In the genomic region with DNA sequence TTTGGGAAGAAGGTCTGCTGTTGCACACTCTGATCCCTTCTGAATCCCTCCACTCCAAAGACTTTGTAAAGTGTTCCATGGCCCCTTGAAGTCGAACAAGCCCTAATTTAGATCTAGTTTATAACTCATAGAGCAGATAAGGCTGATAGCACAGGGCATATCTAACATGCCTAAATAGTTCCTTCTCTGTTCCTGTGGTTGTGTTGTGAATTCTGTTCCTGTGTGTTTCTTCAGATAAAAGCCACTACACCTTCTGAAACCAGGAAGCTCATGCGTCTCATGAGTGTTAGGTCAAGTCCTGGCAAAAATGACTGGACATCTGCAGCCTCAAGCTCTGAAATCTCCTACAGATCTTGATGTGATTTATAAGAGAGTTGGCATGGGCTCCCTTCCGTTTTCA, we compare ENCODE assay signal across 26 mouse cellular contexts.
"Had no signal": no experiment of that assay in that cellular context is flagged by ENCODE, and none has a peak within 500 bp of the region (broad histone marks: within the 10 kb centered on the region; RNA-seq: fewer than 3 reads in every experiment).

No protein-coding gene starts in this region.

- H3K4me3 ChIP-seq: embryonic facial prominence, embryonic 10.5 days; embryonic facial prominence, embryonic 12.5 days; embryonic facial prominence, embryonic 13.5 days; embryonic facial prominence, embryonic 15.5 days; erythroblast, embryonic 14.5 days; forebrain, embryonic 10.5 days; forebrain, embryonic 12.5 days; forebrain, embryonic 13.5 days; forebrain, embryonic 15.5 days; gastrocnemius, adult 2 months; heart, adult 2 months had no signal

- DNase-seq: cerebellum, adult 9-10 months; cerebellum, adult 9-11 months; cerebellum, postnatal 14 days; cerebellum, postnatal 25 days; cerebellum, postnatal 36 days; embryo, embryonic 11 days; forebrain, postnatal 0 days; gastrocnemius, adult 2 months; gastrocnemius, postnatal 10 days; gastrocnemius, postnatal 14 days; gastrocnemius, postnatal 25 days; gastrocnemius, postnatal 36 days; heart, adult 11 months; heart, adult 18-20 months; heart, adult 2 months had no signal

- ATAC-seq: forebrain, embryonic 13.5 days; forebrain, embryonic 14.5 days; forebrain, embryonic 15.5 days; forebrain, embryonic 16.5 days; forebrain, postnatal 0 days had no signal

- H3K27me3 ChIP-seq: embryonic facial prominence, embryonic 12.5 days; embryonic facial prominence, embryonic 13.5 days; embryonic facial prominence, embryonic 15.5 days; forebrain, embryonic 12.5 days; forebrain, embryonic 13.5 days; forebrain, embryonic 15.5 days had no signal

- H3K36me3 ChIP-seq: embryonic facial prominence, embryonic 10.5 days; embryonic facial prominence, embryonic 12.5 days; embryonic facial prominence, embryonic 13.5 days; embryonic facial prominence, embryonic 15.5 days; forebrain, embryonic 10.5 days; forebrain, embryonic 12.5 days; forebrain, embryonic 15.5 days had no signal

- H3K4me1 ChIP-seq: embryonic facial prominence, embryonic 10.5 days; embryonic facial prominence, embryonic 12.5 days; embryonic facial prominence, embryonic 13.5 days; embryonic facial prominence, embryonic 15.5 days; forebrain, embryonic 10.5 days; forebrain, embryonic 12.5 days; forebrain, embryonic 13.5 days; forebrain, embryonic 15.5 days had no signal

- H3K27ac ChIP-seq: embryonic facial prominence, embryonic 10.5 days; embryonic facial prominence, embryonic 12.5 days; embryonic facial prominence, embryonic 13.5 days; embryonic facial prominence, embryonic 15.5 days; forebrain, embryonic 10.5 days; forebrain, embryonic 12.5 days; forebrain, embryonic 13.5 days; forebrain, embryonic 15.5 days; gastrocnemius, adult 2 months; heart, adult 2 months had no signal

- H3K9ac ChIP-seq: embryonic facial prominence, embryonic 12.5 days; embryonic facial prominence, embryonic 13.5 days; embryonic facial prominence, embryonic 15.5 days; forebrain, embryonic 12.5 days; forebrain, embryonic 13.5 days; forebrain, embryonic 15.5 days; forebrain, postnatal 0 days had no signal

- H3K4me2 ChIP-seq: embryonic facial prominence, embryonic 12.5 days; embryonic facial prominence, embryonic 13.5 days; embryonic facial prominence, embryonic 15.5 days; forebrain, embryonic 12.5 days; forebrain, embryonic 13.5 days; forebrain, embryonic 15.5 days had no signal

- H3K9me3 ChIP-seq: embryonic facial prominence, embryonic 10.5 days; embryonic facial prominence, embryonic 12.5 days; embryonic facial prominence, embryonic 13.5 days; embryonic facial prominence, embryonic 15.5 days; forebrain, embryonic 10.5 days; forebrain, embryonic 12.5 days; forebrain, embryonic 13.5 days; forebrain, embryonic 15.5 days had no signal
